Mouse (Mus musculus) small intestine, adult 2 months (tissue): ENCODE measurements around the gene Lix1.

ENCODE experiments used
- CTCF ChIP-seq: fragments of 200-500 bp; IDR thresholded peaks from 2 replicates; pipeline ENCODE4 v1.5.1; 2012; ENCODE audit warnings: low read depth, mild to moderate bottlenecking, control low read depth, inconsistent platforms, low read length, moderate library complexity, mixed read lengths; ENCODE audit not compliant: insufficient replicate concordance, insufficient read length; ENCODE audit errors: extremely low read depth
- POLR2A ChIP-seq: fragments of 200-500 bp; IDR thresholded peaks from 2 replicates; pipeline ENCODE4 v1.6.1; 2012; ENCODE audit warnings: low read depth, mild to moderate bottlenecking, control low read depth, inconsistent platforms, low read length, moderate library complexity

- no peak for TF ChIP-seq CTCF
- no peak for TF ChIP-seq POLR2A
Observed at GRCm38 (mm10) chr17:17405606-17406005, 3.1 kb downstream of the Lix1 start.
